Mouse (Mus musculus): ENCODE measurements around the gene Igf2bp3. TPM values are rescaled to one million over a fixed set of nuclear protein-coding genes. Genes with fewer than 3 reads are reported as not detected.

The Igf2bp3 gene
- total RNA-seq (2023), result 0.45 TPM in 1 of 2 replicates, not detected in the other

DNA sequence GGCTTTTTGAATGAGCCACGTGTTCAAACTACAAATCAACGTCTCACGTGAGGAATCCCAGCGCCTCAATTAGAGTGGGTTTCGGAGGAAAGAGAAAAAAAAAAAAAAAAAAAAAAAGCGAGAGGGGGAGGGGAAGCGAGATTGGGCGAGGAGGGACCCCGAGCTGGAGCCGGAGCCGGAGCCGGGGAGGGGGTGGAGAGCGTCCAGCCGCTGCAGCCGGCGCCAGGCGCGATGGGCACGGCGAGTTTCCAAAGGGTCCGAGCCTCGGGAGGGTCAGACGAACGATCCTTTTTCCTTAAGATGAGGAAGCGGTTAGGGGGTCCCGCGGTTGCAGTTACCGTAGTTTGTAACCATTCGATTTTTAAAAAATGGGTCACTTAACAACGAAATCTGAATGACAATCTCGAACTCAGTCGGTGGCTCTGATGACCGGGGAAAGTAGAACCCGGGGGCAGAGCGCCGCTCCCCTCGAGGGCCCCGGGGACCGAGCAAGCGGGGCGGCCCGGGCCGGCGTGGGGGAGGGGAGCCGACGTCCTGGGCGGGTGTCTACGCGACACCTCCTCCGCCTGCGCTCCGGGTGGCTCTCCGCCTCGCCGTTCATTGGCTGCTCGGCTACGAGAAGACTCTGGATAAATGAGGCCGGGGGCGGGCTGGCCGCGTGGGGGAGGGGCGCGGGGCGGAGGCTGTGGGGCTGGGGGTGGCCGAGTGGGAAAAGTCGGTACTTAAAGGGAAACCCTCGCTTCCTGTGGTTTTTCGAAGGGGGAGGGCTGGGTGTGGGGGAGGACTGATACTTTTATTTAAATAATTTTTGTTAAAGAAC, at the start of gene Igf2bp3:
TSS of gene Igf2bp3 (minus strand) at position 30 of the 820 bp plus-strand sequence.

GRCm38 (mm10) chr6:49263847-49264243, 49.1 kb upstream of the Igf2bp3 start, which contains the start of gene Tra2a:
TSS of gene Tra2a (minus strand) at chr6:49264033.

DNA sequence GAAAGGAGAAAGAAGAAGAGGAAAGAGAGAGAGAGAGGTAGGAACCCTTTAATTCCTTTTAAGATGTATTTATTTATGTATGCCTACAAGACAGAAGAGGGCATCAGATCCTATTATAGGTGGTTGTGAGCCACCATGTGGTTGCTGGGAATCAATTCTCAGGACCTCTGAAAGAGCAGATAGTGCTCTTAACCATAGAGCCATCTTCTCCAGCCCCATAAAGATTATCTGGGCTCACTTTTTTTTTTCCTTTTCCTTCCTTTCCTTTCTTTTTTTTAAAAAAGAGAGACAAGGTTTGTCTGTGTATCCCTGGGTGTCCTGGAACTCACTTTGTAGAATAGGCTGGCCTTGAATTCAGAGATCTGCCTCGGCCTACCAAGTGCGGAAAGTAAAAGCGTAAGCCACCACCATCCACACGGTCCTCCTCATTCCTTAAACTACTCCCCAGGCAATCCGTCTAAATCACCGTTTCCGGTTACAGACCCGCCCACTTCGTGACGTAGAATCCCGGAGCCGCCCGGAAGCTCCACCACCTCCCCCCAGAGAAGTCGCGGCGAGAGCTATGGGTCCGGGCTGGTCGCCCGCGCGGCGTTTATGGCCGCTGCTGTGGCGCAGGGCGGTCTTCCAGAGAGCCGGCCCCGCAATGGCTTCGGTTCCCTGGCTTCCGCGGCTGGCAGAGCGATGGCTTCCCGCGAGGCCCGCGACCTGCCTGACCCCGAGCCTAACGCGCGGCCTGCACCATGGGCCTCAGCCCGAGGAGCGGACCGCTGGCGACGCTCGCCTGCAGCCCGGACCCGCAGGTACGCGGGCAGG, 141.2 kb downstream of the Igf2bp3 start, which contains the start of gene Malsu1:
TSS of gene Malsu1 (plus strand) at position 492 of the 813 bp plus-strand sequence.

GRCm38 (mm10) chr6:49036275-49037267, 178.2 kb downstream of the Igf2bp3 start, which contains the start of gene Gpnmb:
TSS of gene Gpnmb (plus strand) at chr6:49036546.

Other genes starting within 250 kb of the Igf2bp3 start
- not detected in 2 replicates for gene Doxl2, start 240.0 kb downstream of the Igf2bp3 start, total RNA-seq (2023)
- not detected in 2 replicates for gene Svs1, start 228.1 kb downstream of the Igf2bp3 start, total RNA-seq (2023)
- 3.1 and 4.9 TPM in 2 replicates for gene Gpnmb, start 178.4 kb downstream of the Igf2bp3 start, total RNA-seq (2023)
- 21.4 and 38.6 TPM in 2 replicates for gene Malsu1, start 141.2 kb downstream of the Igf2bp3 start, total RNA-seq (2023)
- 218 and 281 TPM in 2 replicates for gene Tra2a, start 49.1 kb upstream of the Igf2bp3 start, total RNA-seq (2023)
- gene Ccdc126, start 104.3 kb upstream of the Igf2bp3 start, total RNA-seq (2023), result 13.6 and 14.4 TPM in 2 replicates
- gene Fam221a, start 152.8 kb upstream of the Igf2bp3 start, total RNA-seq (2023), result 4.1 and 4.3 TPM in 2 replicates
- gene Stk31, start 180.6 kb upstream of the Igf2bp3 start, total RNA-seq (2023), result not detected in 2 replicates

All from neutrophil, adult 65 days (primary cell).